Mouse (Mus musculus) left cerebral cortex, adult 8-10 months (tissue): ENCODE results near the gene Gm10488. TPM values are rescaled to one million over a fixed set of nuclear protein-coding genes. Genes with fewer than 3 reads are reported as not detected.
"Not testable (repeated sequence)": the region's sequence is repeated elsewhere in the genome, so short reads cannot be mapped to it uniquely, and the experiment has no call there.

ENCODE experiments used
- DNase-seq, 2 experiments: peaks; one replicate each; pipeline ENCODE4 v3.0.0; 2022; ENCODE audit warnings: low spot score in 2 of 2
- microRNA-seq, 2 experiments: library from miRNA; unstranded; fragments of <30 nt; microRNA quantifications; one replicate each; pipeline ENCODE4 v1.2.0; 2022
- total RNA-seq, 4 experiments: library from RNA; stranded (reverse); gene quantifications; 2 replicates each; pipeline ENCODE4 v1.2.4; 2022

Gene Gm10488
- not detected for total RNA-seq

DNA sequence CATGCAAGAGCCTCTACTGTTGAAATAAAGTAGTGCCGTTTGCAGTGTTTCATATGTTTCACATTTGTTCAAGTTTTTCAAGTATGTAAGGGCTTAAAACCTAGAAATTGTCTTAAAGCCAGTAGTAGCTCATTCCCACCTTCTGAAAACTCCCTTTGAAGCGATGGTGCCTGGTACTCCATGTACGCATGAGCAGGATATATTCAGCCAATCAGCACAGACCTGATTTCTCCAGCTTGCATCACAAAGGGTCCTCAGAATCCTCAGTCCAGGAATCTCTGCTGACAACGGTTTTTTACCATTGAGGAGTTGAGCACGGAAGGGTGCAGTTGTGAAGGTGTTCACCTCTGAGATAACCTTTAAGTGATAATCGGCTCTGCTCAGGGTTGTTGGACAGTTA lies at the start of gene Gm10488:
Gm10488 (plus strand) TSS at position 301 of the 400 bp plus-strand sequence.
- not testable (repeated sequence) for DNase-seq

Small RNA genes within 50 kb of the gene (microRNA-seq; reads per million reads assigned to microRNA genes)
- gene Gm44298: 0 reads per million in 2 experiments
